Mouse (Mus musculus) midbrain, embryonic 13.5 days (tissue): Measurements from ENCODE around the gene Nob1. TPM values are rescaled to one million over a fixed set of nuclear protein-coding genes. Genes with fewer than 3 reads are reported as not detected.

Experiments used
- ATAC-seq: fragments of 200-750 bp; cut with Nextera tagmentation; 2 replicates; pipeline ENCODE4 v1.8.0; 2017; ENCODE audit warnings: mild to moderate bottlenecking, moderate TSS enrichment, moderate library complexity
- H3K27ac ChIP-seq: fragments of 300-500 bp; sonication (generic); 2 replicates; pipeline ENCODE4 v1.5.1; 2015; ENCODE audit warnings: inconsistent platforms, mild to moderate bottlenecking, moderate library complexity
- H3K27me3 ChIP-seq: fragments of 300-500 bp; sonication (generic); 2 replicates; pipeline ENCODE4 v1.6.1; 2015; ENCODE audit warnings: mild to moderate bottlenecking, inconsistent platforms
- H3K36me3 ChIP-seq: fragments of 300-500 bp; sonication (generic); 2 replicates; pipeline ENCODE4 v1.6.1; 2015; ENCODE audit warnings: mild to moderate bottlenecking, inconsistent platforms
- H3K4me1 ChIP-seq: fragments of 300-500 bp; sonication (generic); replicated peaks from 2 replicates; pipeline ENCODE4 v1.6.1; 2015; ENCODE audit warnings: inconsistent platforms
- H3K4me2 ChIP-seq: fragments of 300-500 bp; sonication (generic); replicated peaks from 2 replicates; pipeline ENCODE4 v1.6.1; 2015; ENCODE audit warnings: moderate library complexity, mild to moderate bottlenecking, inconsistent platforms
- H3K4me3 ChIP-seq: fragments of 300-500 bp; sonication (generic); replicated peaks from 2 replicates; pipeline ENCODE4 v1.5.1; 2015; ENCODE audit warnings: mild to moderate bottlenecking, inconsistent platforms
- H3K9ac ChIP-seq: fragments of 300-500 bp; sonication (generic); replicated peaks from 2 replicates; pipeline ENCODE4 v1.6.1; 2015; ENCODE audit warnings: mild to moderate bottlenecking, inconsistent platforms
- H3K9me3 ChIP-seq: fragments of 300-500 bp; sonication (generic); 2 replicates; pipeline ENCODE4 v1.6.1; 2016; ENCODE audit warnings: mild to moderate bottlenecking, inconsistent platforms
- WGBS: fragments of 180-500 bp; shearing (Covaris S2); methylation state at CpG from one replicate; pipeline ENCODE4 v1.1.7; 2015; 5-methylcytosine and 5-hydroxymethylcytosine counted together
- polyA plus RNA-seq: library from polyadenylated mRNA; unstranded; fragments of >200 nt; fragmentation: Nextera tagmentation; extraction: Ambion mirVana; gene quantifications from 2 replicates; pipeline ENCODE4 v1.2.1, GENCODE M21; 2015

Nob1 gene
- polyA plus RNA-seq, 1 experiment from 2014 or later, result 75.5 TPM

- Histone ChIP-seq H3K9ac (no peak overlapping the region), H3K27me3 (no peaks in the 10 kb centered on the region), H3K9me3 (no peaks in the 10 kb centered on the region), H3K4me1 (peaks cover 9% of the 10 kb centered on the region; the same call in 1 of the 2 replicates), H3K4me2 (no peak overlapping the region), H3K27ac (no peak overlapping the region), H3K36me3 (peaks cover 17% of the 10 kb centered on the region), H3K4me3 (no peak overlapping the region)
- 90% methylated on average over 13 of the region's 13 CpGs for WGBS
- no peak for ATAC-seq
Measured at GRCm38 (mm10) chr8:107451414-107452066, 26.7 kb upstream of the Nob1 start.

GRCm38 (mm10) chr8:107449655-107450054 is 24.8 kb upstream of the Nob1 start:
- Histone ChIP-seq H3K4me1 (peaks cover 9% of the 10 kb centered on the region; the same call in 1 of the 2 replicates), H3K27ac (no peak overlapping the region), H3K36me3 (peaks cover 14% of the 10 kb centered on the region), H3K9ac (no peak overlapping the region), H3K9me3 (no peaks in the 10 kb centered on the region), H3K4me2 (no peak overlapping the region), H3K27me3 (no peaks in the 10 kb centered on the region), H3K4me3 (no peak overlapping the region)
- WGBS, result 80% methylated on average over 6 of the region's 6 CpGs
- no peak for ATAC-seq

- Histone ChIP-seq H3K4me1 (peaks cover 9% of the 10 kb centered on the region; the same call in 1 of the 2 replicates), H3K36me3 (peaks cover 14% of the 10 kb centered on the region), H3K27ac (no peak overlapping the region), H3K4me2 (no peak overlapping the region), H3K9me3 (no peaks in the 10 kb centered on the region), H3K4me3 (no peak overlapping the region), H3K27me3 (no peaks in the 10 kb centered on the region), H3K9ac (no peak overlapping the region)
- WGBS, result 30% methylated on average over 8 of the region's 8 CpGs
- ATAC-seq, result no peak
Measured at GRCm38 (mm10) chr8:107449130-107449529, 24.3 kb upstream of the Nob1 start.

- no peaks in the 10 kb centered on the region for H3K27me3 ChIP-seq
- 67% methylated on average over 4 of the region's 4 CpGs for WGBS
- peaks cover 7% of the 10 kb centered on the region for H3K36me3 ChIP-seq
- no peak for ATAC-seq
- no peak overlapping the region for H3K9ac ChIP-seq
- H3K4me1 ChIP-seq, result peaks cover 9% of the 10 kb centered on the region; the same call in 1 of the 2 replicates
- H3K4me3 ChIP-seq, result no peak overlapping the region
- H3K9me3 ChIP-seq, result no peaks in the 10 kb centered on the region
- no peak overlapping the region for H3K4me2 ChIP-seq
- H3K27ac ChIP-seq, result no peak overlapping the region
Measured at GRCm38 (mm10) chr8:107448382-107448889, 23.6 kb upstream of the Nob1 start.

GRCm38 (mm10) chr8:107447713-107448112 is 22.9 kb upstream of the Nob1 start:
- H3K27me3 ChIP-seq, result no peaks in the 10 kb centered on the region
- H3K4me3 ChIP-seq, result no peak overlapping the region
- H3K9ac ChIP-seq, result no peak overlapping the region
- H3K4me1 ChIP-seq, result peaks cover 9% of the 10 kb centered on the region; the same call in 1 of the 2 replicates
- 0 out of 2 replicates have a peak, but pooled peaks cover under 1% of the 10 kb centered on the region for H3K36me3 ChIP-seq
- H3K4me2 ChIP-seq, result no peak overlapping the region
- H3K27ac ChIP-seq, result no peak overlapping the region
- no peak for ATAC-seq
- no peaks in the 10 kb centered on the region for H3K9me3 ChIP-seq

GRCm38 (mm10) chr8:107444626-107445025 is 19.8 kb upstream of the Nob1 start:
- Histone ChIP-seq H3K4me2 (no peak overlapping the region), H3K9ac (no peak overlapping the region), H3K9me3 (no peaks in the 10 kb centered on the region), H3K27ac (no peak overlapping the region), H3K4me1 (peaks cover 9% of the 10 kb centered on the region; the same call in 1 of the 2 replicates), H3K36me3 (no peaks in the 10 kb centered on the region), H3K27me3 (no peaks in the 10 kb centered on the region), H3K4me3 (no peak overlapping the region)
- no peak for ATAC-seq
- WGBS, result 92% methylated on average over 3 of the region's 3 CpGs

GRCm38 (mm10) chr8:107439880-107440625 is 15.2 kb upstream of the Nob1 start:
- WGBS, result 93% methylated on average over 3 of the region's 3 CpGs
- Histone ChIP-seq H3K9me3 (no peaks in the 10 kb centered on the region), H3K27ac (no peak overlapping the region), H3K4me1 (peaks cover 19% of the 10 kb centered on the region), H3K4me2 (no peak overlapping the region), H3K27me3 (no peaks in the 10 kb centered on the region), H3K36me3 (no peaks in the 10 kb centered on the region), H3K4me3 (no peak overlapping the region), H3K9ac (no peak overlapping the region)
- ATAC-seq, result no peak

- Histone ChIP-seq H3K27me3 (no peaks in the 10 kb centered on the region), H3K4me1 (peaks cover 19% of the 10 kb centered on the region), H3K27ac (no peak overlapping the region), H3K9ac (no peak overlapping the region), H3K9me3 (no peaks in the 10 kb centered on the region), H3K4me3 (no peak overlapping the region), H3K36me3 (no peaks in the 10 kb centered on the region), H3K4me2 (peak overlapping the region; percentile 74; the same call in 1 of the 2 replicates)
- WGBS, result 83% methylated on average over 2 of the region's 2 CpGs
- ATAC-seq, result no peak
Measured at GRCm38 (mm10) chr8:107437711-107438110, 12.9 kb upstream of the Nob1 start.

GRCm38 (mm10) chr8:107436841-107437421 is 12.1 kb upstream of the Nob1 start:
- H3K4me3 ChIP-seq, result peak overlapping the region; percentile 82
- H3K36me3 ChIP-seq, result no peaks in the 10 kb centered on the region
- H3K27me3 ChIP-seq, result no peaks in the 10 kb centered on the region
- peak overlapping the region; percentile 87 for H3K9ac ChIP-seq
- no peaks in the 10 kb centered on the region for H3K9me3 ChIP-seq
- 9% methylated on average over 16 of the region's 16 CpGs for WGBS
- peak; percentile 40 for ATAC-seq
- H3K27ac ChIP-seq, result peak overlapping the region; percentile 79
- peak overlapping the region; percentile 74 for H3K4me2 ChIP-seq
- H3K4me1 ChIP-seq, result peaks cover 19% of the 10 kb centered on the region

GRCm38 (mm10) chr8:107435962-107436831 is 11.3 kb upstream of the Nob1 start, which contains the start of gene Wwp2:
Wwp2 (plus strand) TSS chr8:107436365.
- peaks cover 19% of the 10 kb centered on the region for H3K4me1 ChIP-seq
- no peaks in the 10 kb centered on the region for H3K27me3 ChIP-seq
- ATAC-seq, result peak; percentile 92
- WGBS, result 1% methylated on average over 41 of the region's 81 CpGs
- peak within 1 kb of the TSS; percentile 82 for H3K4me3 ChIP-seq
- H3K27ac ChIP-seq, result peak within 1 kb of the TSS; percentile 79
- H3K9me3 ChIP-seq, result no peaks in the 10 kb centered on the region
- no peaks in the 10 kb centered on the region for H3K36me3 ChIP-seq
- peak within 1 kb of the TSS; percentile 74 for H3K4me2 ChIP-seq
- H3K9ac ChIP-seq, result peak within 1 kb of the TSS; percentile 87

GRCm38 (mm10) chr8:107435421-107435961 is 10.6 kb upstream of the Nob1 start:
- Histone ChIP-seq H3K9ac (peak overlapping the region; percentile 87), H3K27ac (no peak overlapping the region), H3K27me3 (no peaks in the 10 kb centered on the region), H3K9me3 (no peaks in the 10 kb centered on the region), H3K4me3 (peak overlapping the region; percentile 82), H3K36me3 (no peaks in the 10 kb centered on the region), H3K4me2 (peak overlapping the region; percentile 74), H3K4me1 (peaks cover 19% of the 10 kb centered on the region)
- ATAC-seq, result no peak; the same call in 1 of the 2 replicates
- 34% methylated on average over 11 of the region's 11 CpGs for WGBS
